Mouse (Mus musculus) spleen, adult 2 months (tissue): ENCODE data around the gene Pcnx2.

ENCODE experiments used
- CTCF ChIP-seq: fragments of 200-500 bp; IDR thresholded peaks from 2 replicates; pipeline ENCODE4 v1.5.1; 2011; ENCODE audit warnings: mild to moderate bottlenecking, inconsistent platforms; ENCODE audit not compliant: insufficient read depth, insufficient read length, insufficient replicate concordance; ENCODE audit errors: extremely low read depth
- POLR2A ChIP-seq: fragments of 200-500 bp; IDR thresholded peaks from 2 replicates; pipeline ENCODE4 v1.6.1; 2011; ENCODE audit warnings: low read depth, low read length, inconsistent platforms

- TF ChIP-seq CTCF (no peak), POLR2A (no peak)
These were observed 73.4 kb downstream of the Pcnx2 start for GRCm38 (mm10) chr8:125824688-125825087.
